Mouse (Mus musculus): ENCODE measurements around the gene Ceacam19. TPM values are rescaled to one million over a fixed set of nuclear protein-coding genes. Genes with fewer than 3 reads are reported as not detected.
"Not testable (repeated sequence)": the region's sequence is repeated elsewhere in the genome, so short reads cannot be mapped to it uniquely, and the experiment has no call there.

Ceacam19 gene
- not detected for total RNA-seq (2021)
- long read RNA-seq, experiment 1, result 0 reads
- long read RNA-seq, experiment 2, result 0 reads

DNA sequence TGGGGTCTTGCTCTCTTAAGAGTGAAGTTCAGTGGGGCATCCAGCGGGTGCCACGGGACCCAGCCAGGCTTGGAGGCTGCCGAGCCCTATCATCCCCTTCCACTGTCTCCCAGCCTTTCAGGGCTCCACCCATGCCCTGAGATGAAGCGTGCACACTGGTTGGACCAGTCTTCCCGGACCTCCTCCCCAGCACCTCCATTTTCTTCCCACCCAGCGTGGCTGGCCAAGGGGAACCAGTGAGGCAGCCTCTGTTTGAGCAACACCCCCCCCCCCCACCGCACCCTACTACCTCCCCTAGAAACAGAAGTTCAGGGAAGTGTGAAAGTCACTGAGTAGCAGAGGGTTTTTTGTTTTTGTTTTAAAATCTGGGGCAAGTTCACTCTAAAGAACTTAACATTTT lies at the start of gene Ceacam19:
Gene Ceacam19 (minus strand): TSS at position 117 of the 400 bp plus-strand sequence.
- no peak within 1 kb of the TSS for H3K4me3 ChIP-seq
- no peak within 1 kb of the TSS for H3K27ac ChIP-seq
- no peak for DNase-seq (ENCODE audit: low spot score in 2 of 2)
- TF ChIP-seq CTCF (conservative IDR thresholded peaks at IDR 0.05), result no peak

DNA sequence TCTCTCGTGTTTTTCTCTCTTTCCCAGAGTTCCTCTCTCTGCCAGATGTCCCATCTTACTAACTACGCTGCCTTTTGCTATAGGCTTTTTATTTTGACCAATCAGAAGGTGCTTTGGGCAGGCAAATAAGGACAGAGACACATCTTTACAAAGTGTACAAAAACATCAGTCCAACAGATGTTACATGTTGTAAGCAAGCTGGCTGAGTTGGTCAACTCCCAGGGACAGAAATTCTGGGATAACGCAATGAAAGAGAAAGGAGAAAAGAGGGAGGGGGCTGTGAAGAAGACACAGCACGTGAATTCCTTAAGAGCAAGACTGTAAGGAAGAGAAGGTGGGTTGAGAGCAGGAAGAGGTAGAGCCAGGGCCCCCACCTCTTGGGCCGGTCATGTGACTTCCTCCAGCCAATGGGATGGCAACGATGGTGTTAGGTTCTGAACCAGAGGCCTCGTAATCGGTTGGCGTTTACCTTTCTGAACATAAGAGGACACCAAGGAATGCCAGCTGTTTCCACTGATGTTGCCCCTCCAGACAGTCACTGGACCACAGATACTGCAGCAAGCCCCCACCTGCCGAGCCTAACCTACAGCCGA lies 49.6 kb upstream of the Ceacam19 start:
- Histone ChIP-seq H3K27ac (no peak overlapping the region), H3K4me3 (no peak overlapping the region)
- no peak for DNase-seq (ENCODE audit: low spot score in 2 of 2)
- TF ChIP-seq CTCF (conservative IDR thresholded peaks at IDR 0.05), result no peak

DNA sequence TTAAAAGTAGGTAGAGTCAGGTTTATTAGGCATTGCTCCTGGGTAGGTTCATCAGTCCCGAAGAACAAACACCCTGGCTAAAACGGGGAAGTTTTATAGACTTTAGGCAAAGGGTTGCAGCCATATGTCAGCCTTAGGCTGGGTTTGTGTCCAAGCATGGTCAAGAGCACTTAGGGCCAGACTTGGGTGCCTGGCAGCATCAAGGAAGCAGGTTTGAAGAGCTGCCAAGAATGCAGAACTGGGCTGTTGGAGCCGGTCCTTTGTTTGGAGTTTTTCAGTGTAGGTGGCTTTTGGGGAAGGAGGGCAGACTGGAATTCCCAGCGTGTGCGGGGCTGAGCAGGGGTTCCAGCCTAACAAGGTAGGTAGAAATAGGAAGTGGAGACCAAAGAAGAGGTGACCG lies 48.2 kb upstream of the Ceacam19 start:
- Histone ChIP-seq H3K4me3 (no peak overlapping the region), H3K27ac (no peak overlapping the region)
- no peak for TF ChIP-seq CTCF (conservative IDR thresholded peaks at IDR 0.05)
- DNase-seq (ENCODE audit: low spot score in 2 of 2), result no peak

GRCm38 (mm10) chr7:19935171-19935751 lies 47.5 kb upstream of the Ceacam19 start:
- H3K27ac ChIP-seq, result no peak overlapping the region
- TF ChIP-seq CTCF (conservative IDR thresholded peaks at IDR 0.05), result no peak
- no peak overlapping the region for H3K4me3 ChIP-seq
- DNase-seq (ENCODE audit: low spot score in 2 of 2), result no peak

- DNase-seq (ENCODE audit: low spot score in 2 of 2), result peak; percentile 76 to 80
- no peak for TF ChIP-seq CTCF (conservative IDR thresholded peaks at IDR 0.05)
- peak overlapping the region; percentile 79 for H3K27ac ChIP-seq
- peak overlapping the region; percentile 43 for H3K4me3 ChIP-seq
Measured at GRCm38 (mm10) chr7:19932877-19933809, 45.4 kb upstream of the Ceacam19 start.

DNA sequence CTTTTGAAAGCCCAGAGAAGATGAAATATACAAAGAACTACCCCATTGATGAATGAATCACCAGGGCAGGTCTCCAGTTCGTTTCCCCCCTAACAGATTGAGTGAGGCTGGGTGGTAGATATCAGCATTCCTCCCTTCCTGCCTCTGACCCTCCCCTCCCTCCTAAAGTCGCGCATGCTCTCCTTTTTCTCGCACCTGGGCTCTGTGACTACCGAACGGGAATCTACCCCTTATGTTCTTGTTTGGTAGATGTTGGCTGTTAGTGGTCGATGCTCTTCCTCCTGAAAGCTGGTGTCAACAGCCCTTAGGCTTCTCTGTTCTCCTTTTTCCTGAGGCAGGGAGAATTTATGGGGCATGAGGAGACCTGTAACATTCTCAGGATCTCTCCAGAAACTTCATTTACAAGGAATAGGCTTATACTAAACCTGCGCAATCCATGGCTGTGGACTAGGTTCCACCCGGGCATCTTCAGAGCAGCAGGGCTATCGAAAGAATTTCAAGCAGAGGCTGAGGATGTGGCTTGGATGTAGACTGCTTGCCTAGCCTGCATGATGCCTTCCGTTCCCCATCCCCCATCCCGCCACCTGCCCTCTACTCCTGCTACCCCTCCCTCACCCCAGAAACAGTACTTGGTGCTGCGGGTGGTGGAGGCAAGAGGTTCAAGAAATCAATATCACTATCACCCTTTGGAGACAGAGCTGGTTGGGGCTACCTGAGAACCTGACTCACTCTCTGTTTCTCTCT lies 44.5 kb upstream of the Ceacam19 start:
- no peak for DNase-seq (ENCODE audit: low spot score in 2 of 2)
- TF ChIP-seq CTCF (conservative IDR thresholded peaks at IDR 0.05), result no peak
- no peak overlapping the region for H3K27ac ChIP-seq
- no peak overlapping the region for H3K4me3 ChIP-seq

GRCm38 (mm10) chr7:19930481-19930880 lies 42.7 kb upstream of the Ceacam19 start:
- H3K27ac ChIP-seq; H3K4me3 ChIP-seq; DNase-seq (ENCODE audit: low spot score in 2 of 2): not testable (repeated sequence)

- no peak for TF ChIP-seq CTCF (conservative IDR thresholded peaks at IDR 0.05)
- Histone ChIP-seq H3K27ac (no peak overlapping the region), H3K4me3 (no peak overlapping the region)
- DNase-seq (ENCODE audit: low spot score in 2 of 2), result no peak
Measured at GRCm38 (mm10) chr7:19928486-19928885, 40.7 kb upstream of the Ceacam19 start.

- DNase-seq (ENCODE audit: low spot score in 2 of 2), result no peak
- H3K27ac ChIP-seq, result 0 out of 2 replicates have a peak overlapping the region, but pooled peaks have one; percentile 28
- TF ChIP-seq CTCF (conservative IDR thresholded peaks at IDR 0.05), result no peak
- no peak overlapping the region for H3K4me3 ChIP-seq
Measured at GRCm38 (mm10) chr7:19926849-19927480, 39.2 kb upstream of the Ceacam19 start.

GRCm38 (mm10) chr7:19925376-19925775 lies 37.6 kb upstream of the Ceacam19 start:
- H3K4me3 ChIP-seq, result no peak overlapping the region
- H3K27ac ChIP-seq, result peak overlapping the region; percentile 61
- no peak for TF ChIP-seq CTCF (conservative IDR thresholded peaks at IDR 0.05)
- DNase-seq (ENCODE audit: low spot score in 2 of 2), result peak; percentile 44 to 49

DNA sequence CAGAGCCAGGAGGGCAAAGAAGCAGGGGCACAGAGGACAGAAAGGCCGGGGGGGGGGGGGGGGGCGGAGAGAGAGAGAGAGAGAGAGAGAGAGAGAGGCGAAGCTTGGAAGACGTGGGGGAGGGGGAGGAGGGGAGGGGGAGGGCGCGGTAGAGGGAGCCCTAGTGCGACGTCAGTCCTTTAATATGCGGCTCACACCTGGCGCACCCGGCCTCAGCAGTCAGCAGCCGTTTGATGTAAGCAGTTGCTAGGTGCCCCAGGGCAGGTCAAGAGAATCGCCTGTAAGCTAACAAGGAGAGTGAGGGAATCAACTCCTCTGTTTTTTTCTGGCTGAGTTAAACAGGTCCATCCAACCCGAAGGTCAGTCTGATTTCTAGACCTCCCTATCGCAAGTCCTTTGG lies 36.0 kb upstream of the Ceacam19 start:
- DNase-seq (ENCODE audit: low spot score in 2 of 2), result no peak

GRCm38 (mm10) chr7:19923354-19923753 lies 35.6 kb upstream of the Ceacam19 start:
- no peak overlapping the region for H3K27ac ChIP-seq
- DNase-seq (ENCODE audit: low spot score in 2 of 2), result no peak
- no peak for TF ChIP-seq CTCF (conservative IDR thresholded peaks at IDR 0.05)
- no peak overlapping the region for H3K4me3 ChIP-seq

More for the DNA sequence above, 36.0 kb upstream of the Ceacam19 start:
- H3K4me3 ChIP-seq, result no peak overlapping the region
- no peak overlapping the region for H3K27ac ChIP-seq
- no peak for TF ChIP-seq CTCF (conservative IDR thresholded peaks at IDR 0.05)
